Mouse (Mus musculus): Measurements from ENCODE around the gene Olfr122. TPM values are rescaled to one million over a fixed set of nuclear protein-coding genes. Genes with fewer than 3 reads are reported as not detected.

The Olfr122 gene
- not detected in 4 replicates for total RNA-seq (2023; ENCODE audit: inconsistent age)

GRCm38 (mm10) chr17:37768307-37768706 is at the start of gene Olfr122:
Gene Olfr122 (plus strand): TSS chr17:37768607.

GRCm38 (mm10) chr17:37721508-37721907 is 46.9 kb upstream of the Olfr122 start, which contains the start of gene Olfr120:
Gene Olfr120 (plus strand): TSS chr17:37721808.

GRCm38 (mm10) chr17:37793229-37793628 is 24.8 kb downstream of the Olfr122 start, which contains the start of gene Olfr123:
Gene Olfr123 (plus strand): TSS chr17:37793529.

GRCm38 (mm10) chr17:37799588-37799987 is 31.2 kb downstream of the Olfr122 start, which contains the start of gene Olfr124:
Gene Olfr124 (plus strand): TSS chr17:37799888.

Other genes starting within 250 kb of the Olfr122 start
- gene Olfr112, start 199.2 kb upstream of the Olfr122 start, total RNA-seq (2023; ENCODE audit: inconsistent age): not detected in 4 replicates
- not detected in 4 replicates for gene Olfr113, start 190.9 kb upstream of the Olfr122 start, total RNA-seq (2023; ENCODE audit: inconsistent age)
- not detected in 4 replicates for gene Olfr114, start 175.9 kb upstream of the Olfr122 start, total RNA-seq (2023; ENCODE audit: inconsistent age)
- not detected in 4 replicates for gene Olfr115, start 141.5 kb upstream of the Olfr122 start, total RNA-seq (2023; ENCODE audit: inconsistent age)
- gene Olfr116, start 141.4 kb upstream of the Olfr122 start, total RNA-seq (2023; ENCODE audit: inconsistent age): not detected in 4 replicates
- not detected in 4 replicates for gene Olfr117, start 104.8 kb upstream of the Olfr122 start, total RNA-seq (2023; ENCODE audit: inconsistent age)
- gene Olfr118, start 101.6 kb upstream of the Olfr122 start, total RNA-seq (2023; ENCODE audit: inconsistent age): not detected in 4 replicates
- not detected in 4 replicates for gene Olfr119, start 72.0 kb upstream of the Olfr122 start, total RNA-seq (2023; ENCODE audit: inconsistent age)
- not detected in 4 replicates for gene Olfr120, start 46.8 kb upstream of the Olfr122 start, total RNA-seq (2023; ENCODE audit: inconsistent age)
- gene Olfr121, start 19.8 kb upstream of the Olfr122 start, total RNA-seq (2023; ENCODE audit: inconsistent age): not detected in 4 replicates
- not detected in 4 replicates for gene Olfr123, start 24.9 kb downstream of the Olfr122 start, total RNA-seq (2023; ENCODE audit: inconsistent age)
- not detected in 4 replicates for gene Olfr124, start 31.3 kb downstream of the Olfr122 start, total RNA-seq (2023; ENCODE audit: inconsistent age)
- gene Olfr125, start 64.3 kb downstream of the Olfr122 start, total RNA-seq (2023; ENCODE audit: inconsistent age): not detected in 4 replicates
- gene Olfr126, start 78.9 kb downstream of the Olfr122 start, total RNA-seq (2023; ENCODE audit: inconsistent age): not detected in 4 replicates
- not detected in 4 replicates for gene Olfr127, start 131.8 kb downstream of the Olfr122 start, total RNA-seq (2023; ENCODE audit: inconsistent age)
- not detected in 4 replicates for gene Olfr128, start 151.9 kb downstream of the Olfr122 start, total RNA-seq (2023; ENCODE audit: inconsistent age)
- not detected in 4 replicates for gene Olfr761, start 184.5 kb downstream of the Olfr122 start, total RNA-seq (2023; ENCODE audit: inconsistent age)